Mouse (Mus musculus) T-helper 2 cell (primary cell): ENCODE results near the gene Mtcl1.

Experiments
- in situ Hi-C: fragments of 300-600 bp; cut with MboI, MseI; formaldehyde crosslinking; loops from one replicate; pipeline ENCODE4 v1.15.1; 2025; ENCODE audit warnings: high pct_unique_total_duplicates

Mtcl1 gene

GRCm38 (mm10) chr17:66410884-66411426 is 38.6 kb downstream of the Mtcl1 start:
- in situ Hi-C loops, result no loop called here

GRCm38 (mm10) chr17:66409070-66409605 is 40.4 kb downstream of the Mtcl1 start:
- in situ Hi-C loops, result no loop called here

- in situ Hi-C loops, result no loop called here
Measured at GRCm38 (mm10) chr17:66408400-66408799, 41.1 kb downstream of the Mtcl1 start.

- in situ Hi-C loops, result no loop called here
Measured at GRCm38 (mm10) chr17:66407833-66408232, 41.7 kb downstream of the Mtcl1 start.

- in situ Hi-C loops, result no loop called here
Measured at GRCm38 (mm10) chr17:66405601-66406000, 43.9 kb downstream of the Mtcl1 start.

- in situ Hi-C loops, result no loop called here
Measured at GRCm38 (mm10) chr17:66404883-66405590, 44.5 kb downstream of the Mtcl1 start.

- in situ Hi-C loops, result no loop called here
Measured at GRCm38 (mm10) chr17:66402791-66403470, 46.6 kb downstream of the Mtcl1 start.

- in situ Hi-C loops, result no loop called here
Measured at GRCm38 (mm10) chr17:66401596-66402265, 47.8 kb downstream of the Mtcl1 start.

- in situ Hi-C loops, result no loop called here
Measured at GRCm38 (mm10) chr17:66399780-66400179, 49.8 kb downstream of the Mtcl1 start.

GRCm38 (mm10) chr17:66394571-66394970 is 55.0 kb downstream of the Mtcl1 start:
- in situ Hi-C loops, result loop anchor here (5.0 kb wide), 1 partner anchor 477 kb away; no protein-coding TSS in a partner anchor

- in situ Hi-C loops, result no loop called here
Measured at GRCm38 (mm10) chr17:66388307-66388706, 61.2 kb downstream of the Mtcl1 start.

GRCm38 (mm10) chr17:66381338-66381737 is 68.2 kb downstream of the Mtcl1 start:
- in situ Hi-C loops, result no loop called here

- in situ Hi-C loops, result no loop called here
Measured at GRCm38 (mm10) chr17:66379900-66380857, 69.4 kb downstream of the Mtcl1 start.

GRCm38 (mm10) chr17:66379308-66379707 is 70.2 kb downstream of the Mtcl1 start:
- in situ Hi-C loops, result no loop called here

GRCm38 (mm10) chr17:66378127-66378526 is 71.4 kb downstream of the Mtcl1 start:
- in situ Hi-C loops, result no loop called here

GRCm38 (mm10) chr17:66374633-66375272 is 74.8 kb downstream of the Mtcl1 start:
- in situ Hi-C loops, result no loop called here

- in situ Hi-C loops, result no loop called here
Measured at GRCm38 (mm10) chr17:66370867-66371266, 78.7 kb downstream of the Mtcl1 start.

- in situ Hi-C loops, result no loop called here
Measured at GRCm38 (mm10) chr17:66369777-66370176, 79.8 kb downstream of the Mtcl1 start.

- in situ Hi-C loops, result no loop called here
Measured at GRCm38 (mm10) chr17:66368127-66368526, 81.4 kb downstream of the Mtcl1 start.

- in situ Hi-C loops, result no loop called here
Measured at GRCm38 (mm10) chr17:66365664-66366063, 83.9 kb downstream of the Mtcl1 start.
